Mouse (Mus musculus) brain, embryonic 14.5 days (tissue): ENCODE measurements around the gene Gm20721.

Source experiments
- CTCF ChIP-seq: fragments of 200-500 bp; IDR thresholded peaks from 2 replicates; pipeline ENCODE4 v1.5.1; 2012; ENCODE audit warnings: inconsistent platforms, mild to moderate bottlenecking, moderate library complexity, borderline replicate concordance; ENCODE audit not compliant: insufficient read depth, insufficient read length; ENCODE audit errors: extremely low read depth
- POLR2A ChIP-seq: fragments of 200-500 bp; IDR thresholded peaks from 2 replicates; pipeline ENCODE4 v1.6.1; 2012; ENCODE audit warnings: mild to moderate bottlenecking, inconsistent platforms, borderline replicate concordance; ENCODE audit not compliant: poor library complexity, insufficient read depth, insufficient read length, severe bottlenecking; ENCODE audit errors: extremely low read depth

DNA sequence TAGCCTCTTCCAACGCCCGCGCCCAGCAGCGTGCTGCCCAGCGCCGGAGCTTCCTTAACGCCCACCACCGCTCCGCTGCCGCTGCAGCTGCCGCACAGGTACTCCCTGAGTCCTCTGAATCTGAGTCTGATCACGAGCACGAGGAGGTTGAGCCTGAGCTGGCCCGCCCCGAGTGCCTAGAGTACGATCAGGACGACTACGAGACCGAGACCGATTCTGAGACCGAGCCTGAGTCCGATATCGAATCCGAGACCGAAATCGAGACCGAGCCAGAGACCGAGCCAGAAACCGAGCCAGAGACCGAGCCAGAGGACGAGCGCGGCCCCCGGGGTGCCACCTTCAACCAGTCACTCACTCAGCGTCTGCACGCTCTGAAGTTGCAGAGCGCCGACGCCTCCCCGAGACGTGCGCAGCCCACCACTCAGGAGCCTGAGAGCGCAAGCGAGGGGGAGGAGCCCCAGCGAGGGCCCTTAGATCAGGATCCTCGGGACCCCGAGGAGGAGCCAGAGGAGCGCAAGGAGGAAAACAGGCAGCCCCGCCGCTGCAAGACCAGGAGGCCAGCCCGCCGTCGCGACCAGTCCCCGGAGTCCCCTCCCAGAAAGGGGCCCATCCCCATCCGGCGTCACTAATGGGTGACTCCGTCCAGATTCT is 61.6 kb downstream of the Gm20721 start:
- TF ChIP-seq POLR2A (no peak), CTCF (no peak)
